Mouse (Mus musculus) cerebellum, postnatal 14 days (tissue): ENCODE data around the gene Ddx46.
A peak's percentile ranks its signal among the peaks of the same experiment; 100 is the strongest.

ENCODE experiments used
- DNase-seq, 2 experiments: peaks; one replicate each; pipeline ENCODE4 v3.0.0; 2021; ENCODE audit warnings: mixed read lengths in 2 of 2

The Ddx46 gene

DNA sequence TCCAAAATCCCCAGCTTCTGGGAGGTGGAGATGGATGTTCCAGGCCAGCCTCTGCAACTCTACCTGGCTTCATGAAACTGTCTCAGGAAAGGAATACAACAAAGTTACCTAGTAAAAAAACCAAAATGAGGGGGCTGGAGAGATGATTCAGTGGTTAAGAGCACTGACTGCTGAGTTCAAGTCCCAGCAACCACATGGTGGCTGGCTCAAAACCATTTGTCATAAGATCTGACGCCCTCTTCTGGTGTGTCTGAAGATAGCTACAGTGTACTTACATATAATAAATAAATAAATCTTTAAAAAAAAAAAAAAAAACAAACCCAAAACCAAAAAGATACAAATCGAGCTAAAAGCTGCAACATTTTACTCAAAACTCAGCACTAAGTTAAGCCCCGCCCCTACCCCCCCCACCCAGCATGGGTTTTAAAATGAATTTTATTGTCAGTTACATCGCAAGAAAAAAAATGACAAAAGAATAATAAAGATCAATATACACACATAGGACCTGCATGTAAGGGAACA is 91.8 kb downstream of the Ddx46 start:
- DNase-seq, result peak; percentile 35 to 41

DNA sequence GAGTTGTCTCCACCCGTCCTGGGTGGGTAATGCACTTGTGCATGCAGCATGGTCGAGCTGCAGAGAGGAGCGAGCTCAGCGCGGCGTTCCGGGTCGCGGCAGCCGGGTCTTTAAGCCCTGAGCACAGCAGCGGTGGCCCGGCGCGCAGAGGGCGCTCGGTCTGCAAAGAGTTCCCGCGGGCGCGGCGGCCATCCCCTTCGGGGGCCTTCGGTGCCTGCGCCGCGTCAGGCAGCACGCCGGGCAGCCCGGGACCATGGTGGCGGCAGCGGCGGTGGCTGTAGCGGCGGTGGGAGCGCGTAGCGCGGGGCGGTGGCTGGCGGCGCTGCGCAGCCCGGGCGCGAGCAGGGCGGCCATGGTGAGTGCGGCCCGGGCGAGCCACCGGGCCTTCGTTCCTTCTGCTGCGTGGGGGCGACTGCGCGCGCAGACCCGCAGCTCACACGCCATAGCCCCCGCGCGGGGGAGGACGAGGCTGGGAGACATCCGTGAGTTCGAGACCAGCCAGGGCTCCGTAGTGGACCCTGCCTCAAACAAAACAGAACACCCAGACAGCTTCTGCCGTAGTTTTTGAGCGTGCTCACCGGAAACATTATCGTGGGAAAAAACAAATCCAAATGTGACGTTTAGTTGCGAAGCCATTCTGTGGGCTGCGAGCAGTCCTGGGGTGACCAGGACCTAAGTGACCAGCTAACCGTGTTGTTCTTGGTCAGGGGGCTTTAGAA is 92.5 kb downstream of the Ddx46 start, which contains the start of gene Pcbd2:
Pcbd2 (plus strand) TSS at position 249 of the 719 bp plus-strand sequence.
- peak; percentile 82 to 87 for DNase-seq

DNA sequence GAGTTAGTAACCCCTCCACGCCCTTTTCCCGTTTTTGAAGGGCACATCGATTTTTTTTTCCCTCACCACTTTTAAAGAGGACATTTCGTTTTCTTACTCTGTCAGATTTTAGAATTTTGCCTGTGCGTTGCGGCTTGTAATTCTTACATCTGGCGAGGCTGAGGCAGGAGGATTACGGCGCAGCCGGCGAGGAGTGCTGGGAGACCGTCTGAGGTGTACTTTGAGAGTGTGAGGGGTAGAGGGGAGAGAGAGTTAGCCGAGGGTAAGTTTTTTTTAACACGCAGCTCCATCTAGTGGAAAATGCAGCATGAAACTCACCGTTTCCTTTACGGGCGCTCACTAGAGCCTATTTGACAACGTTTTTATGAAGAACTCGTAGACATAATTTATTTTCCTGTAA is 93.0 kb downstream of the Ddx46 start:
- DNase-seq, result peak; percentile 63 to 75

DNA sequence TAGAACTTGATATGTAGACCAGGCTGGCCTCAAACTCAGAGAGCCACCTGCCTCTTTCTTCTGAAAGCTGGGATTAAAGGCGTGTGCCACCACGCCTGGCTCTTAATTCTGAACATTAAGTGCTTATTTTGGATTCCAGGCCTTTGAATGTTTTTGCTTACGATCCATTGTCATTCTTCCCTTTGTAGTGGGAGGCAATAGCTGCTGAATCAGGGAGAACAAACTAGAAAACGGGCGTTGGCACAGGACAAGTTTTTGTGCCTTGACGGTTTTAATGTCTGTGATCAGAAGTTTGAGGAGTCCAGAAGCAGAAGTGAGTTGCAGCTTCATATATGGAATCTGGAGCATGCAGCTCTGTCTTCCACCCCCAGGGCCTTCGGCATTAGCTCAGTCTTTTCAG is 95.9 kb downstream of the Ddx46 start:
- DNase-seq, result no peak
